19 mouse cellular contexts compared by ENCODE assay signal in genomic region chr10:108034068-108034467, GRCm38 (mm10).
DNase-seq lines count a peak whose midpoint lies in the region; ATAC-seq lines count a peak whose summit lies in the region.
"Had no signal": no experiment of that assay in that cellular context is flagged by ENCODE, and none has a peak within 500 bp of the region (broad histone marks: within the 10 kb centered on the region; RNA-seq: fewer than 3 reads in every experiment).

No protein-coding gene starts in this region.

- no peaks in the 10 kb centered on the region for H3K4me1 ChIP-seq in liver, embryonic 11.5 days (replicated peaks; ENCODE audit: control insufficient read depth, insufficient read depth, low read length)
- H3K4me1 ChIP-seq: forebrain, embryonic 10.5 days; hindbrain, embryonic 12.5 days; intestine, embryonic 15.5 days had no signal

- 93% methylated on average over 3 of the region's 3 CpGs for WGBS in liver, embryonic 11.5 days

- peak; percentile 40 for DNase-seq in Muller cell, postnatal 12 days (ENCODE audit: inconsistent ontology term)
- peak; percentile 10 to 18 for DNase-seq in layer of hippocampus, postnatal 14 days (ENCODE audit: low spot score in 2 of 2)
- DNase-seq in right cerebral cortex, adult 18-20 months: peak; percentile 83
- DNase-seq in spleen, postnatal 14 days (ENCODE audit: low spot score in 2 of 2): no peak
- no peak for DNase-seq in adrenal gland, postnatal 14 days
- DNase-seq in liver, embryonic 11.5 days (ENCODE audit: low spot score): no peak
- no peak for DNase-seq in thymus, postnatal 4 days
- DNase-seq: cerebellum, postnatal 25 days; heart, adult 11 months; kidney, postnatal 25 days; lung, adult 18-20 months; thymus, adult 18-20 months had no signal

- H3K27ac ChIP-seq in liver, embryonic 11.5 days (ENCODE audit: low read depth, low read length): no peak overlapping the region
- H3K27ac ChIP-seq: forebrain, embryonic 10.5 days; hindbrain, embryonic 12.5 days; intestine, embryonic 15.5 days; macrophage; midbrain, embryonic 15.5 days had no signal

- H3K4me3 ChIP-seq in liver, embryonic 11.5 days (ENCODE audit: low read depth, low read length): no peak overlapping the region
- H3K4me3 ChIP-seq: forebrain, embryonic 10.5 days; hindbrain, embryonic 12.5 days; intestine, embryonic 15.5 days; midbrain, embryonic 15.5 days had no signal

- ATAC-seq in frontal cortex, adult (ENCODE audit: low TSS enrichment): peak; percentile 97
- no peak for ATAC-seq in liver, embryonic 11.5 days (replicated peaks; ENCODE audit: low FRiP score)
- ATAC-seq: activated CD4-positive, CD25-positive, alpha-beta regulatory T cell, adult 4 months; intestine, embryonic 15.5 days; midbrain, embryonic 15.5 days had no signal

- no peaks in the 10 kb centered on the region for H3K27me3 ChIP-seq in liver, embryonic 11.5 days (replicated peaks; ENCODE audit: control insufficient read depth, insufficient read depth, low read length)
- H3K27me3 ChIP-seq: hindbrain, embryonic 12.5 days; intestine, embryonic 15.5 days; midbrain, embryonic 15.5 days had no signal

- no peak overlapping the region for H3K4me2 ChIP-seq in liver, embryonic 11.5 days
- H3K4me2 ChIP-seq: hindbrain, embryonic 12.5 days; intestine, embryonic 15.5 days; midbrain, embryonic 15.5 days had no signal

- no peaks in the 10 kb centered on the region for H3K9me3 ChIP-seq in liver, embryonic 11.5 days (ENCODE audit: control insufficient read depth, low read length)
- H3K9me3 ChIP-seq: forebrain, embryonic 10.5 days; hindbrain, embryonic 12.5 days; intestine, embryonic 15.5 days; midbrain, embryonic 15.5 days had no signal

- no peaks in the 10 kb centered on the region for H3K36me3 ChIP-seq in liver, embryonic 11.5 days (ENCODE audit: control insufficient read depth, insufficient read depth, low read length)
- H3K36me3 ChIP-seq: forebrain, embryonic 10.5 days; hindbrain, embryonic 12.5 days; intestine, embryonic 15.5 days; midbrain, embryonic 15.5 days had no signal

- H3K9ac ChIP-seq in liver, embryonic 11.5 days (ENCODE audit: low read depth, low read length): no peak overlapping the region
- H3K9ac ChIP-seq: hindbrain, embryonic 12.5 days; intestine, embryonic 15.5 days; midbrain, embryonic 15.5 days had no signal

Comparison
In these comparisons a context has a peak if more than half of its experiments do, and no peak if none do; other contexts are left out.
1. DNase-seq: peak in Muller cell, postnatal 12 days (single experiment), layer of hippocampus, postnatal 14 days (2 of 2) and right cerebral cortex, adult 18-20 months (single experiment); none in spleen, postnatal 14 days (0 of 2), adrenal gland, postnatal 14 days (single experiment), liver, embryonic 11.5 days (single experiment) and thymus, postnatal 4 days (single experiment).